Mouse (Mus musculus) frontal cortex, adult (tissue): Measurements from ENCODE around the gene Kdm2b.

Experiments
- ATAC-seq: cut with Nextera tagmentation; 2 replicates; pipeline ENCODE4 v1.9.2; 2017; ENCODE audit warnings: mild to moderate bottlenecking, moderate library complexity, mixed read lengths; ENCODE audit not compliant: low TSS enrichment

Kdm2b gene

GRCm38 (mm10) chr5:122927092-122927491 is 62.5 kb downstream of the Kdm2b start:
- ATAC-seq = peak; percentile 38; the same call in 1 of the 2 replicates

GRCm38 (mm10) chr5:122926341-122926740 is 63.3 kb downstream of the Kdm2b start:
- ATAC-seq = no peak

- ATAC-seq = peak; percentile 78
Measured at GRCm38 (mm10) chr5:122925534-122925958, 64.1 kb downstream of the Kdm2b start.

DNA sequence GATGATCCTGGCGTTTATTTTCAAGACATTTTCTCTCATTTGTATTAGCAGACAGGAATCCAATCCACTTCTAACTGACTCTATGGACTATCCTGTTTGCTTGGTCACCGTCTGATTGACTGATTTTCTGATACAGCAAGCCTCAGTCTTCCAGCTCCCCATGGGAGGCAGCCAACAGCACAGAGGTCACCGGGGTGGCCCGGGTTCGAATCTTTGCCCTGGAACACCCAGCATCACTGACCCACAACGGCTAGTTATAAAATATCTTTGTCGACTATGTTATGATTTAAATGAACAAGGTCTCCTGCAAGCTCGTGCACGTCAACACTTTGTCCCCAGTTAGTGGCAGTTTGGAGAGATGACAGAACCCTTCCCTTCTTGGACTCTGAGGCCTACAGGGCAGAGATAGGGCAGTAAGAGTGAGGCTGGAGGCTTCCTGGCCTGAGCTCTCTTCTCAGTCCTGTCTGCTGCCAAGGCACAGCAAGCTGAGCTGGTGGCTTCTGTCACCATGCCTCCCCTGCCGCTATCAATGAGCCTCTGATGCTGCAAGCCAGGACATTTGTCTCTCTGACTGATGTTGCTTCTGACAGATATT is 65.7 kb downstream of the Kdm2b start:
- ATAC-seq = no peak

- no peak for ATAC-seq
Measured at GRCm38 (mm10) chr5:122921941-122922340, 67.7 kb downstream of the Kdm2b start.

DNA sequence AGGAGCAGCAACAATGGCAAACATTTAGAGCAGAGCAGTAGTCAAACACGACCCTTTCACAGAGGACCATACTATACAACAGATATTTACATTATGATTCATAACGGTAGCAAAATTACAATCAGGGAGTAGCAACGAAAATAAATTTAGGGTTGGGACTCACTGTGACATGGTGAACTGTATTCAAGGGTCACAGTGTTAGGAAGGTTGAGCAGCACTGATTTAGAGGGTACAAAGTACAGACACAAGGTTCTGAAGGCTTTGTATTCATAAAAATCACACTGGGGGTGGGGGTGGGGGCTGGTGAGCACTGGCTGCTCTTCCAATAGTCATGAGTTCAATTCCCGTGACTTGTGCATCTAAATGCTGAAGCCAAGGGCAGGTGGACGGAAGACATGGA is 69.1 kb downstream of the Kdm2b start:
- ATAC-seq = no peak

DNA sequence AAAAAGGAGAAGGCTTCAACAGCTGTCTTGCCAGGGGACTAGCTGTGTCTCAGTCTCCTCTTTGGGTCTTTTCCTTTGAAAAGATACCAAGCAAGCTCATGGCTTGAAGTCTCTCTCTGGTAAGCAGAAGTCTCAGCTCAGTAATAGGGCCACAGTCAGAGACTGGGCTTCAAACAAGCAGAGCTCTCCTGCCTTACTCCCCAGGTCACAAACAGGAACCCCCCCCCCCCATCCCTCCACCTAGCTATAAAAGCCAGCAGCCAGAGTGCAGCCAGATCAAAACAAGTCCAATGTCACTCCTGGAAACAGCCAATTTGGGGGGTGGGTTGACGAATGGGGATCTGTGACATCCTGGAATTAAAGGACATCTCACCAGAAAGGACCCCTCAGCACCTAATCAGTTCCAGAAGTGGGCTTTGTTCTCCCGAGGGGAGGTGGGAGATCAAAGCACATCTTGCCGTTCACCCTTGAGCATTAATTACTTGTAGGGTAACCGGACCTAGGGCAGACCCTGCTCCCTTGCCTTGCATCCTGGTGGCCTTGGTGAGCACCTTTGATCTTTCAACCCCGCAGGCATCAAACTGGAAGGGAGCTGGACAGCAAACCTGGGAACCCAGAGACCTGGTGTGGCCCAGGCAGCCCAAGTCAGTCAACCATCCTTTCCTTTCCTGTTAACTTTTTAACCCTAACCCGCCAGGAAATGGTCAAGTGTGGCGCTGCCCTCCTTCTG is 71.5 kb downstream of the Kdm2b start:
- no peak for ATAC-seq

DNA sequence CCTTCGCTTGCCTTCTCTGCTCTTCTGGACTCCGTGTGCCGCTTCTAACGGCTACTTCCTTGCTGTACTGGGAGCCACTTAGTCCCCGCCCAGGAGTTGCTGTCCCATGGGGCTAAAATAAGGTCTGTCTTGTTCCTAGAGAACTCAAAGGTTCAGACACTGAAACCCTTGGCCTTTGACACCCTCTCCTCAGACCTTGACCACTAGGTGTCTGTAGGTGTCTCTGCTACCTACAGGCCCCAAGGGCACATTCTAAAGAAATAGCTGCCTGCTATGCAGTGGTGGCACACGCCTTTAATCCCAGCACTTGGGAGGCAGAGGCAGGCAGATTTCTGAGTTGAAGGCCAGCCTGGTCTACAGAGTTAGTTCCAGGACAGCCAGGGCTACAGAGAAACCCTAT is 73.5 kb downstream of the Kdm2b start:
- no peak for ATAC-seq

- ATAC-seq = no peak
Measured at GRCm38 (mm10) chr5:122912863-122913262, 76.8 kb downstream of the Kdm2b start.

- no peak for ATAC-seq
Measured at GRCm38 (mm10) chr5:122909481-122909880, 80.1 kb downstream of the Kdm2b start.

GRCm38 (mm10) chr5:122908001-122908400 is 81.6 kb downstream of the Kdm2b start:
- ATAC-seq = no peak

DNA sequence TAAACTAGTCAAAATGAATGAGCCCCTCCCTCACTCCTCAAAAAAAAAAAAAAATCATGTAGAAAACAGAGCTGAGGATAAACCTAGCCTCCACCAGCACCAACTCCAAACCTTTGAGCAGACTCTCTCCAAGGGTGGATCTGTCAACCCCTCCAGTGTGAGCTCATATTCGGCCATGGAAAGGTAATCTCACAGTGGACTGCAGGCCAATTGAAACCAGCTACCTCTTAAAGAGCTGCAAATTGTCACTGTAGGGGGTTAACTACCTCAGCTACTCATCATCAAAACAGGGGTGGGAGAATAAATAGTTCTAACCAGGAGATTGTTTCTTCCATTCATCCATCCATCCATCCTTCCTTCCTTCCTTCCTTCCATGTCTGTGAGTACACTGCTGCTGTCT is 82.4 kb downstream of the Kdm2b start:
- no peak for ATAC-seq

GRCm38 (mm10) chr5:122903165-122903564 is 86.5 kb downstream of the Kdm2b start:
- ATAC-seq = no peak

GRCm38 (mm10) chr5:122902228-122902627 is 87.4 kb downstream of the Kdm2b start:
- ATAC-seq = no peak

DNA sequence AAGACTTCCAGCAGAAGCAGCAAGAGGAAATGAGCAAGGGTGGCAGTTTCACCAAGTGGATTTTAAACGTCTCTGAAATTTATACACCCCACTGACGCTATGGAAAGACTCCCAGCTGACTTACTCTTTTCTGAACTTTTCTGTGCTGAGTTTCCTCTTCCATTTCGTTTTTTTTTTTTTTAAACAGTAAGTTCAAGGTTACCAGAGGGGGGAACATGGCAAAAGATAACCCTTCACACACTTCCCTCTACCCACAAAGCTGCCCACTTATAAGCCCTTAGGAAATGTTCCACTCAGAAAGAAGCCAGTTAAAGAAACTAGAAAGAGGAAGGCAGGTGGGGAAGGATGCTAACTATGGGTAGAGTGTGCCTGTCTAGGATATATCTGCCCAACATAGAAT is 88.0 kb downstream of the Kdm2b start:
- no peak for ATAC-seq

- no peak for ATAC-seq
Measured at GRCm38 (mm10) chr5:122901179-122901578, 88.4 kb downstream of the Kdm2b start.

GRCm38 (mm10) chr5:122900558-122901171 is 89.0 kb downstream of the Kdm2b start:
- no peak for ATAC-seq

GRCm38 (mm10) chr5:122899777-122900557 is 89.7 kb downstream of the Kdm2b start:
- ATAC-seq = peak; percentile 88

- ATAC-seq = no peak
Measured at GRCm38 (mm10) chr5:122898963-122899776, 90.5 kb downstream of the Kdm2b start.

- no peak for ATAC-seq
Measured at GRCm38 (mm10) chr5:122898153-122898552, 91.5 kb downstream of the Kdm2b start.

- ATAC-seq = no peak
Measured at GRCm38 (mm10) chr5:122894821-122895220, 94.8 kb downstream of the Kdm2b start.
